Mouse (Mus musculus) spleen, postnatal 36 days (tissue): ENCODE results near the gene Slu7.

Experiments
- DNase-seq, 2 experiments: peaks; one replicate each; pipeline ENCODE4 v3.0.0; 2022; ENCODE audit warnings: low spot score in 2 of 2, mixed read lengths in 1 of 2

Slu7 gene

DNA sequence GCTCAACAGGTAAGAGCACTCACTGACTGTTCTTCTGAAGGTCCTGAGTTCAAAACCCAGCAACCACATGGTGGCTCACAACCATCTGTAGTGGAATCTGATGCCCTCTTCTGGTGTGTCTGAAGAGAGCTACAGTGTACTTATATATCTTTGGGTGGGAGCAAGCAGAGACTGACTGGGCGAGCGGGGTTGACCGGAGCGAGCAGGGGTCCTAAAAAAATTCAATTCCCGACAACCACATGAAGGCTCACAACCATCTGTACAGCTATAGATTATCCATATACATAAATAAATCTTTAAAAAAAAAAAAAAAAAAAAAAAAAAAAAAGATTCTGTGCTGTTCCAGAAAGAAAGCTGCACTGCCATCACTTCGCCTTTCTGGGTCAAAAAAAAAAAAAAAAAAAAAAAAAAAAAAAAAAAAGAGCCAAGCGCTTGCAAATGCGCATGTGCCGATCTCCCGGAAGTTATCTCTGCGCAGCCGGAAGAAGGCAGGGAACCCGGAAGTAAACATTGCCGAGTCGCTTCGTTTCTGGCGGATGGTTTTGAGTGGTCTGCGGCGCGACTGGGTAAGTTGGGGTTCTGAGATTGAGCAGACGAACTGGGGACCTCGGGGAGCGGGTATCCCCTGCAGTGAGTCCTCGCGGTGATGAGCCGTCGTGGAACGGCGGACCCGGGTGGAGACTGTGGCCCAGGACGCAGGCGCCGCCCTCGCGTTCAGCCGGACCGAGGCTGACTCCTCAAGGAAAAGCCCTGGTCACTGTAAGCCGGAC is at the start of gene Slu7:
Slu7 (plus strand) TSS at position 491 of the 770 bp plus-strand sequence.
- DNase-seq = peak; percentile 69 to 70

DNA sequence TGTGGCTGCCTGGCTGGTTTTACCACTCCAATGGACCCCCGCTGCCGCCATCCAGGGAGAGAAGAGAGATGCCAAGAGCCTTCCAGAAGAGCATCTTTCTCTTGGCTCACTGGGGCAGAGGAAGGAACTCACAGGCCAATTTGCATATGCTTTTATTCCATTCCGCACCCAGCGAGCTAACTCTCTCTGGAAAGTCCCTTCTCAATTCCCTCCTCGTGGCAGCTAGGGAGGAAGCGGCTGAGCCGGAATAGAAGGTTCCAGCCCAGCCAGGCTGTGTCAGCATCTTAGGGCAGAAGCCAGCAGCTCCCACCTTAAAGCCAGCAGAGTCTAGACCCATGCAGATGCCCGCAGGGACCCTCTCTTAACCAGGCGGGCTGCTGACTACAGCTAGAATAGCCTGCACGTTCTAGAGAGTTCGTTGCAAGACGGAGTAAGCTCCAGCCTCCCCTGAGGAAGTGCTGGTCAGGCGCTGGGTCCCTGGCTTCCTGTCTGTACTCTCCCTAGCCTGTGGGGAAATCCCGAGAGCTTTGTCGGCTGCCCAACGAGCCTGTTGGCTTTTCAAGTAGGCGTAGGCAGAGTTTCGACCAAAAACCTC is 48.4 kb upstream of the Slu7 start:
- peak; percentile 77 to 78 for DNase-seq

DNA sequence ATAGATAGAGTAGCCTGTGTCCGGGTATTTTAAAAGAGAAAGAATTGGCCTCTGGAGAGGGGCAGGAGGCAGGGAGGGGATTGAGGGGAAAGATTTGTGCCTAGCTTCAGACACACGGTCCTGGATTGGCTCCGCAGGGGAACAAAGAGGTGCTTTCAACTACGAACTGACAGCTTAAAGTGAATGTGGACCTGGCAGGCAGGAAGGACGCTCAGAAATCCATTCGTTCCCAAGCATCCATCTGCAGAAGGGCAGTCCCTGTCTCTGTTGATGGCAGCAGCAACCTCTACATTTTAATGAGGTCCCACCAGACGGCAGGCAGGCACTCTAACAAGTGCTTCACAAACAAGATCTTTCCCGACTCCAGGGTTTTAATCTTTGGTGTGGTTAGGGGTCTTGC is 47.8 kb upstream of the Slu7 start:
- DNase-seq = no peak

DNA sequence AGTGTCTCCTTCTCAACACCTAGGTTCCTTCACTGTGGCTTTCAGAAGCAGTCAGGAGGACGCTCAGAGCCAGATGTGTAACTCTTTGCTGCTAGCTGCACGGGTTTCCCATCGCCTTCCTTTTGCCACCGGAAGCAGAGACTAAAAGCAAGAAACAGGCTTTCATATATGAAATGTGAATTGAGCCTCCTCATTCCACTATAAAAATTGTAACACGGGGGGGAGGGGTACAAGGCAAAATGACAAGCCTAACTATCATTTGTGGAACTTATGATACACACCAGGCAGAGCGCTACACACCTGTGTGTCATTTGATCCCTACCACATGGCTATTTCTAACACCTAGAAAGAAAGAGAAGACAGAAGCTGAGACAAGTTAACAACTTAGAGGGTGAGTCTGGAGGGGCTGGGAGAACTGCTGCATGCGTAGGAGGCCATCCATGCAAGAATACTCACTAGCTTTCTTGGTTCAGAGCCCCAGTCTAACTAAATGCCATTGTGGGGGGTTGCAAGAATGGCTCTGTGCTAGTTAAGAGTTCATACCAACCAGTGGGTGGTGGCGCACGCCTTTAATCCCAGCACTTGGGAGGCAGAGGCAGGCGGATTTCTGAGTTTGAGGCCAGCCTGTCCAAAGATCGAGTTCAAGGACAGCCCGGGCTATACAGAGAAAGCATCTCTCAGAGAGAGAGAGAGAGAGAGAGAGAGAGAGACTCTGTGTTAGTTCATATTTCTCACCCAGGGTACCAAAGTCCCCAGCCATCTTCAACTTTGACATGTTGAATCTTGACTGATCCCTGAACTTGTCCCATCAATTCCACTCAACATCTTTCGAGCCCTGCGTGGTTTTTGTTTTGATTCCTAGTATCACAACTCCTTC is 46.3 kb upstream of the Slu7 start:
- DNase-seq = no peak

GRCm38 (mm10) chr11:43388122-43389097 is 45.1 kb upstream of the Slu7 start:
- DNase-seq = peak; percentile 63 to 64

GRCm38 (mm10) chr11:43389118-43389517 is 44.4 kb upstream of the Slu7 start:
- no peak for DNase-seq

GRCm38 (mm10) chr11:43392757-43393156 is 40.8 kb upstream of the Slu7 start:
- DNase-seq = no peak

- DNase-seq = no peak
Measured at GRCm38 (mm10) chr11:43393325-43393724, 40.2 kb upstream of the Slu7 start.

- no peak for DNase-seq
Measured at GRCm38 (mm10) chr11:43395073-43395948, 38.2 kb upstream of the Slu7 start.

GRCm38 (mm10) chr11:43396246-43396645 is 37.3 kb upstream of the Slu7 start:
- no peak for DNase-seq

DNA sequence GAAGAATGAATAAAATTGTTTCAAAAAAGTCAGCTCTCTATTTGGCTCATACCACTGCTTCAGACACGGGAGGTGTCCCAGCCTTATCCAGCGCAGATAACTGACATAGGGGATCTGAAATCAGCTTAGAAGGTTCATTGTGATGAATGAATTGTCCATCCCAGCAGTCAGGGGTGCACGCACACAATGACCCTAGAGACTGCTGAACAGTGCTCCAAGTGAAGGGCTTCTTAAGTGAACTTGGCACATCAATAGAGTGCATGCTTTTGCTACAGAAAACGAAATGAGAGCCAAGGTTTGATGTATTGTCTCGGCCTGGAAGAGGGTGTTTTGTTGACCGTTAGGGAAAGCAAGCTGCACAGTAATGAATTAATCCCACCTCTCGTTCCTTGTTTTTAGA is 36.9 kb upstream of the Slu7 start:
- DNase-seq = no peak

- DNase-seq = no peak
Measured at GRCm38 (mm10) chr11:43399297-43399696, 34.2 kb upstream of the Slu7 start.

DNA sequence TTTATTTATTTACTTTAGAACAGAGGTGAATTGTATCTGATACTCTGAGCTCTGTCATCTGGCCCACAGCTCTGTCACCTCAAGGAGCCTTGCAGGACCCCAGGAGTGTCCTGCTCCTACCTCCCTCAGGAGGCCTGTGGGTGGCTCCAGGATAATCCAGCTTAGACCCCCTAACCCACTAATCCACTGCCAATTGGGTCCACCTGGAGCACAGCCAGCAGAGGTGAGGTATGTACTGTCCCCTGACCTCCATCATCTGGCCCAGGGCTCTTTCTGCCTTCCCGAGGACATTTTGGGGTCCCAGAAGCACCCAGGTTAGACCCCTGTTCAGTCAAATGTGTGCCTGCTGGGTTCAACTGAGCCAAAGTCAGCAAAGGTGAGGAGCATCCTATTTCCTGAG is 33.4 kb upstream of the Slu7 start:
- DNase-seq = no peak

DNA sequence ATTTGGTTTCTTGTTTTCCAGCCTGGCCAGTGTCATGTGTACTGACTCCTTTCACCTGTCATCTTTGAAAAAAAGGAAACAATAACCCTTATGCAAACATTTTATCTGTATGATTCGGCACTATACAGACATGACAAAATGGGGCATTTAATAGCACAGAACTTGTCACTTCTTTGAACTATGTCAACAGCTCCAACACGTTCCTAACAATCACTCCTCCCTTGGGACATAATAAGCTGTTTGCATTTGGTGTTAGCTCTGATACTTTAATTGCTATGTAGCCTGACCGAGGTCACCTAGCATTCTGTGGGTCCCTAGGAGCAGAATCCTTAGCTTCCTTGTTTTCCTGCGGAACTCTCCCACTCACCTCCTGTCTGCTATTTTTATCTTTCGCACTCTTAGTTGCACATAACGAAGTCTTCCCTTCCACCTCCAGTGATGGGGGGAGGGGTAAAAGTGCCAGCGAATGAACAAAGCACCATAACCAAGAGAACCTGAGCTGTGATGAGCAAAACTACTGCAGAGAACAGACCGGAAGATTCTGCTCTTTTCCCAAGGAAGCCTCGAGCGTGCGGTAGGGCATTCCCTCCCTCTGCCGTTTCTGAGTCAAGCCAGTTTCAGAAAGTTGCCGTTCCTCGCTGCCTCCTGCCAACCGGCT is 29.3 kb upstream of the Slu7 start:
- no peak for DNase-seq

DNA sequence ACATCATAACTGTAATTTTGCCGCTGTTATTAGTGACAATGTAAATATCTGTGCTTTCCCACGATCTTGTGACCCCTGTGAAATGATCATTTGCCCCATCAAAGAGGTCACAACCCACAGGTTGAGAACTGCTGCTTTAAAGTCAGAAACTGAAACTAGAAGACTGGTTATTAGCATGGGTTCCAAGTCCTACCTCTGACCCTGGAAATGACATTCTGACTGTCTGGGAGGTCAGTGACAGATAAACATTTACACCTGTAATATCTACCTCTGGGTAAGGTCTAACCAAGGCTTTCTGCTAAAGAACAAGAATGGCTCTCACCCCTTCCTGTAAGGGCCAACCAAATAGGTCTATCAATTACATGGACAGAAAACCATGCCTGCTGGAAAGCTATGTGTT is 24.7 kb upstream of the Slu7 start:
- no peak for DNase-seq

DNA sequence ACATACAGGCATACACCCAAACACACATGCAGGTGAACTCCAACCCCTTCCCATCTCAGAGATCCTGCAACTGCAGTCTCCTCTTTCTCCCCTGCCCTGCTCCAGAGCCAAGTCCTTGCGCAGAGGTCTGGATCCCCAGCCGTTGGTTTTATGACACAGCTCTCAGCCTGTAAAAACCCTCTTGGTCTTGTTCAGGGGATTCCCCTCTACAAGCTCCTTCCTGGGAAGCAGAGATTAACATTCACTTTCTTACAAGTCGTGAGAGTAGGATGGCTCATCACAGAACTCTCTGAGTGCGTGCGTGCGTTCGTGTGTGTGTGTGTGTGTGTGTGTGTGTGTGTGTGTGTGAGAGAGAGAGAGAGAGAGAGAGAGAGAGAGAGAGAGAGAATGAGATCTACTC is 23.3 kb upstream of the Slu7 start:
- DNase-seq = no peak

DNA sequence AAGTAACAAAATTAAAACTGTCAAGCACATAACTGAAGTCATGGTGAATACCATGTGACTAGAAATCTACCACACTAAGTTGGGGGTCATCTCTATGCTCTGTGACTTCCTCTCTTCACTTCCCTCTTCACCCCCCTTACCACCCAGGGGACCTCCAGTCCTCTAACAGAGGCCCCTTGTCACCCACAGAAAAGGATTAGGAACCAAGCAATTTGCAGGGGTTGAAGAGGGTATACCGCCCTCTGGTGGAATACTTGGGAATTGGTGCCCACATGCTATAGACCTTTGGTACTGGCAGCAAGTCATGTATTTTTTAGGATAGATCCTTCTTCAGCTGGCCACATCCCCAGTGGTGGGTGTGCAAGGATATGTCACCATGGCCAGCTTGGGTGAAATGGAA is 22.1 kb upstream of the Slu7 start:
- peak; percentile 79 to 84 for DNase-seq

GRCm38 (mm10) chr11:43412771-43413451 is 20.6 kb upstream of the Slu7 start:
- peak; percentile 61 to 69 for DNase-seq

DNA sequence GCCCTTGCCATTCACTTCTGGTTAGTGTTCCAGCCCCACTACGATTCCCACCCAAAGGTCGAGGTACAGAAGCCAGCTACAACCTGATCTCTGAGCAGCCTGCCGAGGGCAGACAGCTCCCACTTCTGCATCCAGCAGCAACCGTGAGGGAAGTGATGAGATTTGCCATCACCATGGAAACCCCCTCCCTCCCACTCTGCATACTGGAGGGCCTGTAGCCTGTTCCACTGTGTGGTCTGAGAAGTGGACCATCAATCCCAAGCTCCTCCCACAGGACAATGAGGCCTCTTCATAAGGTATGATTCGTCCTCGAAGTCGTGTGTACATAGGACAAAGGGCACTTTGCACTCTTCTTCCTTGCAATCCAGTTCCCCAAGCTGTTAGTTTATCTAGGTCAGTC is 16.3 kb upstream of the Slu7 start:
- no peak for DNase-seq
